ENCODE assay signal across 16 mouse cellular contexts in genomic region chrX:41425651-41426050, GRCm38 (mm10). TPM values are rescaled to one million over a fixed set of nuclear protein-coding genes. Genes with fewer than 3 reads are reported as not detected.
DNase-seq lines count a peak whose midpoint lies in the region; ATAC-seq and TF ChIP-seq lines count a peak whose summit lies in the region.
"Had no signal": no experiment of that assay in that cellular context is flagged by ENCODE, and none has a peak within 500 bp of the region (broad histone marks: within the 10 kb centered on the region; RNA-seq: fewer than 3 reads in every experiment).

No protein-coding gene starts in this region.

- 0 out of 2 replicates have a peak, but pooled peaks have one; percentile 57 for ATAC-seq in kidney, postnatal 0 days (replicated peaks; ENCODE audit: low FRiP score, low read depth)
- peak; percentile 86 for ATAC-seq in forebrain, embryonic 16.5 days
- ATAC-seq in heart, embryonic 11.5 days (replicated peaks; ENCODE audit: insufficient number of reproducible peaks, low FRiP score, low TSS enrichment), result no peak

- WGBS in kidney, postnatal 0 days, result 34% methylated on average over 6 of the region's 6 CpGs
- 49% methylated on average over 6 of the region's 6 CpGs for WGBS in forebrain, embryonic 16.5 days
- WGBS in heart, embryonic 11.5 days (ENCODE audit: insufficient replicate concordance), result 64% methylated on average over 6 of the region's 6 CpGs

- H3K27me3 ChIP-seq in kidney, postnatal 0 days (ENCODE audit: insufficient read depth, low read length), result no peaks in the 10 kb centered on the region
- H3K27me3 ChIP-seq in forebrain, embryonic 16.5 days (replicated peaks; ENCODE audit: control insufficient read depth, insufficient read depth, low read length), result no peaks in the 10 kb centered on the region
- no peaks in the 10 kb centered on the region for H3K27me3 ChIP-seq in heart, embryonic 11.5 days (ENCODE audit: control insufficient read depth, insufficient read depth, low read length)
- H3K27me3 ChIP-seq: limb, embryonic 15.5 days had no signal

- H3K4me3 ChIP-seq in kidney, postnatal 0 days (replicated peaks; ENCODE audit: low read depth, low read length), result no peak overlapping the region
- no peak overlapping the region for H3K4me3 ChIP-seq in forebrain, embryonic 16.5 days (replicated peaks; ENCODE audit: low read length)
- H3K4me3 ChIP-seq in heart, embryonic 11.5 days (ENCODE audit: low read depth, low read length), result no peak overlapping the region
- H3K4me3 ChIP-seq: embryonic facial prominence, embryonic 10.5 days; left cerebral cortex, adult 2 months; limb, embryonic 15.5 days had no signal

- H3K9me3 ChIP-seq in kidney, postnatal 0 days (replicated peaks; ENCODE audit: low read length), result no peaks in the 10 kb centered on the region
- H3K9me3 ChIP-seq in forebrain, embryonic 16.5 days (ENCODE audit: control insufficient read depth, low read length), result no peaks in the 10 kb centered on the region
- no peaks in the 10 kb centered on the region for H3K9me3 ChIP-seq in heart, embryonic 11.5 days (replicated peaks; ENCODE audit: control insufficient read depth, low read length)
- H3K9me3 ChIP-seq: embryonic facial prominence, embryonic 10.5 days; limb, embryonic 15.5 days had no signal

- H3K9ac ChIP-seq in kidney, postnatal 0 days (ENCODE audit: low read depth, low read length), result no peak overlapping the region
- no peak overlapping the region for H3K9ac ChIP-seq in forebrain, embryonic 16.5 days (replicated peaks; ENCODE audit: low read depth, low read length)
- H3K9ac ChIP-seq in heart, embryonic 11.5 days (ENCODE audit: low read depth, low read length), result no peak overlapping the region
- H3K9ac ChIP-seq: limb, embryonic 15.5 days had no signal

- H3K27ac ChIP-seq in kidney, postnatal 0 days, result no peak overlapping the region
- H3K27ac ChIP-seq in forebrain, embryonic 16.5 days (ENCODE audit: low read length), result no peak overlapping the region
- H3K27ac ChIP-seq in heart, embryonic 11.5 days (ENCODE audit: low read depth, low read length), result no peak overlapping the region
- H3K27ac ChIP-seq: embryonic facial prominence, embryonic 10.5 days; left cerebral cortex, adult 2 months; limb, embryonic 15.5 days had no signal

- no peak for TF ChIP-seq CTCF in kidney, postnatal 0 days (IDR thresholded peaks at IDR 0.05; ENCODE audit: low read depth)

- H3K4me2 ChIP-seq in kidney, postnatal 0 days (ENCODE audit: low read length), result no peak overlapping the region
- H3K4me2 ChIP-seq in forebrain, embryonic 16.5 days (ENCODE audit: low read length), result no peak overlapping the region
- H3K4me2 ChIP-seq in heart, embryonic 11.5 days, result no peak overlapping the region
- H3K4me2 ChIP-seq: limb, embryonic 15.5 days had no signal

- no peaks in the 10 kb centered on the region for H3K4me1 ChIP-seq in kidney, postnatal 0 days (replicated peaks; ENCODE audit: insufficient read depth, low read length)
- no peaks in the 10 kb centered on the region for H3K4me1 ChIP-seq in forebrain, embryonic 16.5 days (replicated peaks; ENCODE audit: control insufficient read depth, insufficient read depth, low read length)
- no peaks in the 10 kb centered on the region for H3K4me1 ChIP-seq in heart, embryonic 11.5 days (ENCODE audit: control insufficient read depth, insufficient read depth, low read length)
- H3K4me1 ChIP-seq: embryonic facial prominence, embryonic 10.5 days; limb, embryonic 15.5 days had no signal

- DNase-seq in cerebellum, postnatal 10 days, result peak; percentile 34 to 37
- DNase-seq in cerebellum, postnatal 36 days, result no peak
- peak; percentile 61 for DNase-seq in kidney, postnatal 0 days (ENCODE audit: low spot score)
- no peak for DNase-seq in kidney, adult 11 months
- peak; percentile 24 to 26 for DNase-seq in layer of hippocampus, postnatal 36 days
- no peak for DNase-seq in adrenal gland, postnatal 36 days
- DNase-seq: adrenal gland, postnatal 10 days; heart, postnatal 10 days; kidney, adult 18-20 months; lung, adult 2 months; right cerebral cortex, adult 18-20 months had no signal

- H3K36me3 ChIP-seq in kidney, postnatal 0 days (ENCODE audit: insufficient read depth, low read length), result no peaks in the 10 kb centered on the region
- H3K36me3 ChIP-seq in forebrain, embryonic 16.5 days (ENCODE audit: control insufficient read depth, insufficient read depth), result no peaks in the 10 kb centered on the region
- no peaks in the 10 kb centered on the region for H3K36me3 ChIP-seq in heart, embryonic 11.5 days (ENCODE audit: control insufficient read depth, insufficient read depth, low read length)
- H3K36me3 ChIP-seq: embryonic facial prominence, embryonic 10.5 days; limb, embryonic 15.5 days had no signal

RNA-seq across cellular contexts. Expression of gene Gria3, which starts 25.0 kb away (rescaled TPM):
- 3.3 and 4.8 TPM in 2 replicates for polyA plus RNA-seq in kidney, postnatal 0 days (2015; fragmentation: Nextera tagmentation; extraction: Ambion mirVana)
- 18.6 and 20.4 TPM in 2 replicates for polyA plus RNA-seq in forebrain, embryonic 16.5 days (2015; fragmentation: Nextera tagmentation; extraction: Ambion mirVana)
- total RNA-seq in layer of hippocampus, postnatal 36 days (2021), result 100 to 1,000 TPM; 163 to 171 TPM
- 4.6 and 6.7 TPM in 2 replicates for polyA plus RNA-seq in heart, embryonic 11.5 days (2014; fragmentation: Nextera tagmentation; extraction: Ambion mirVana)
- 10 to 100 TPM; 19.4 to 38.6 TPM for total RNA-seq in adrenal gland, postnatal 36 days (2021)

Comparison
In these comparisons a context has a peak if more than half of its experiments do, and no peak if none do; other contexts are left out.
1. DNase-seq: peak in cerebellum, postnatal 10 days (2 of 2), kidney, postnatal 0 days (single experiment) and layer of hippocampus, postnatal 36 days (2 of 2); none in cerebellum, postnatal 36 days (0 of 2), kidney, adult 11 months (single experiment) and adrenal gland, postnatal 36 days (0 of 2).